Mouse (Mus musculus) cerebellum, adult 2 months (tissue): ENCODE results near the gene Grik3.

Experiments used
- CTCF ChIP-seq: fragments of 200-500 bp; IDR thresholded peaks from 2 replicates; pipeline ENCODE4 v1.5.1; 2011; ENCODE audit warnings: low read depth, mild to moderate bottlenecking, control low read depth, low read length, moderate library complexity, borderline replicate concordance; ENCODE audit not compliant: insufficient read depth
- POLR2A ChIP-seq: fragments of 200-500 bp; IDR thresholded peaks from 2 replicates; pipeline ENCODE4 v1.6.1; 2011; ENCODE audit warnings: low read length, control low read depth, borderline replicate concordance; ENCODE audit not compliant: insufficient read depth

GRCm38 (mm10) chr4:125728091-125728863 lies 237.8 kb downstream of the Grik3 start:
- TF ChIP-seq CTCF (no peak), POLR2A (no peak)
